Mouse (Mus musculus): Measurements from ENCODE around the gene Gm45194. TPM values are rescaled to one million over a fixed set of nuclear protein-coding genes. Genes with fewer than 3 reads are reported as not detected.

The Gm45194 gene
- polyA plus RNA-seq (2015; fragmentation: Nextera tagmentation; extraction: Ambion mirVana) = 0.13 TPM in 1 of 2 replicates, not detected in the other

- H3K4me2 ChIP-seq (ENCODE audit: low read length) = no peak within 1 kb of the TSS
- H3K9me3 ChIP-seq (ENCODE audit: control insufficient read depth, low read length) = no peaks in the 10 kb centered on the region
- WGBS = 40% methylated on average over 2 of the region's 2 CpGs
- H3K9ac ChIP-seq (replicated peaks; ENCODE audit: low read depth, low read length) = no peak within 1 kb of the TSS
- no peak within 1 kb of the TSS for H3K4me3 ChIP-seq (replicated peaks; ENCODE audit: low read length)
- H3K27me3 ChIP-seq (replicated peaks; ENCODE audit: control insufficient read depth, insufficient read depth, low read length) = 0 out of 2 replicates have a peak, but pooled peaks cover 6% of the 10 kb centered on the region
- 0 out of 2 replicates have a peak, but pooled peaks cover 3% of the 10 kb centered on the region for H3K4me1 ChIP-seq (replicated peaks; ENCODE audit: control insufficient read depth, insufficient read depth, low read length)
- ATAC-seq = no peak
- no peak within 1 kb of the TSS for H3K27ac ChIP-seq (ENCODE audit: low read length)
- H3K36me3 ChIP-seq (ENCODE audit: control insufficient read depth, insufficient read depth) = no peaks in the 10 kb centered on the region
Observed at GRCm38 (mm10) chrX:111891089-111891488, at the start of gene Gm45194. TSS of gene Gm45194 (plus strand) at chrX:111891389.

- H3K27me3 ChIP-seq (replicated peaks; ENCODE audit: control insufficient read depth, insufficient read depth, low read length) = no peaks in the 10 kb centered on the region
Observed at GRCm38 (mm10) chrX:111855878-111856277, 35.3 kb upstream of the Gm45194 start.

GRCm38 (mm10) chrX:111881251-111881650 lies 9.9 kb upstream of the Gm45194 start:
- Histone ChIP-seq H3K27me3 (replicated peaks; ENCODE audit: control insufficient read depth, insufficient read depth, low read length) (no peaks in the 10 kb centered on the region), H3K36me3 (ENCODE audit: control insufficient read depth, insufficient read depth) (no peaks in the 10 kb centered on the region), H3K27ac (ENCODE audit: low read length) (no peak overlapping the region), H3K9ac (replicated peaks; ENCODE audit: low read depth, low read length) (no peak overlapping the region), H3K4me2 (ENCODE audit: low read length) (no peak overlapping the region), H3K9me3 (ENCODE audit: control insufficient read depth, low read length) (no peaks in the 10 kb centered on the region), H3K4me3 (replicated peaks; ENCODE audit: low read length) (no peak overlapping the region), H3K4me1 (replicated peaks; ENCODE audit: control insufficient read depth, insufficient read depth, low read length) (no peaks in the 10 kb centered on the region)
- WGBS = 62% methylated on average over 5 of the region's 5 CpGs
- no peak for ATAC-seq

More at GRCm38 (mm10) chrX:111855878-111856277, 35.3 kb upstream of the Gm45194 start:
- H3K9ac ChIP-seq (replicated peaks; ENCODE audit: low read depth, low read length) = no peak overlapping the region
- H3K9me3 ChIP-seq (ENCODE audit: control insufficient read depth, low read length) = no peaks in the 10 kb centered on the region
- no peak for ATAC-seq
- H3K36me3 ChIP-seq (ENCODE audit: control insufficient read depth, insufficient read depth) = no peaks in the 10 kb centered on the region
- WGBS = 31% methylated on average over 3 of the region's 3 CpGs
- H3K27ac ChIP-seq (ENCODE audit: low read length) = no peak overlapping the region
- no peak overlapping the region for H3K4me2 ChIP-seq (ENCODE audit: low read length)
- no peaks in the 10 kb centered on the region for H3K4me1 ChIP-seq (replicated peaks; ENCODE audit: control insufficient read depth, insufficient read depth, low read length)
- H3K4me3 ChIP-seq (replicated peaks; ENCODE audit: low read length) = no peak overlapping the region

DNA sequence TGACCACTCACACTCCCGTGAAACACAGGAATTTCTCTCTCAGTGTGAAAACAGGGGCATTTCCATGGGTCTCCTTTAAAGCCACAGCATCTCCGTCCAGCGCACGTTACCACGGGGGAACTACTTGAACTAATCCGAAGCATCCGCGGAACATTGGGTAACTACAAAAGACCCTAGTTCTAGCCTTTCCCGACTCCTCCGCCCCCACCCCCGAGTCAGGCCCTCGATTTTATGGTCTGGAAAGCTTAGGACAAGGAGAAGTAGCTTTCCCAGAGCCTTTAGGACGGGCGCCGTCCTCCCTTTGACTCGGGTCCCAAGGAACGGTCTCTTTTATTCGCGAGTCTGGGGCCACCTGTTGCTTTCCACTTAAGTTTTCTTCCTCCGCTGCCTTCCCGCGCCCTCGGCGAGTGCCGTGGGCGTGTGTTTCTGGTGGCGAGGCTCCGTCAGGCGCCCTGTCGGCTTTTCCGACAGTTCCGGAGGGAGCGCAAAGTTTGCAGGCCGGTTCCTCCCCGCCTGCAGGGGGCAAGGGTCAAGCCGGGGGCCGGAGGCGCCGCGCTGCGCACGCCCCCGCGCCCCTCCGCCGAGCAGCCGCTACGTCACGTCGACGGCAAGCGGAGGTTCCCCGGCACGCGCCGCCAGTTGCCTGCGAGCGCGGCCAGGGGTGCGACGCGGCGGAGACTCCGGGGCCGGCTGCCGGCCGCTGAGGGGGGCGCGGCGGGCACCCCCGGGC lies 3.3 kb downstream of the Gm45194 start:
- no peaks in the 10 kb centered on the region for H3K9me3 ChIP-seq (ENCODE audit: control insufficient read depth, low read length)
- 0 out of 2 replicates have a peak overlapping the region, but pooled peaks have one; percentile 25 for H3K9ac ChIP-seq (replicated peaks; ENCODE audit: low read depth, low read length)
- H3K36me3 ChIP-seq (ENCODE audit: control insufficient read depth, insufficient read depth) = no peaks in the 10 kb centered on the region
- peak overlapping the region; percentile 69 for H3K4me2 ChIP-seq (ENCODE audit: low read length)
- H3K4me1 ChIP-seq (replicated peaks; ENCODE audit: control insufficient read depth, insufficient read depth, low read length) = 0 out of 2 replicates have a peak, but pooled peaks cover 3% of the 10 kb centered on the region
- 0 out of 2 replicates have a peak, but pooled peaks cover 6% of the 10 kb centered on the region for H3K27me3 ChIP-seq (replicated peaks; ENCODE audit: control insufficient read depth, insufficient read depth, low read length)
- 28% methylated on average over 42 of the region's 71 CpGs for WGBS
- peak overlapping the region; percentile 51 for H3K4me3 ChIP-seq (replicated peaks; ENCODE audit: low read length)
- ATAC-seq = peak; percentile 59
- no peak overlapping the region for H3K27ac ChIP-seq (ENCODE audit: low read length)

GRCm38 (mm10) chrX:111895084-111895779 lies 4.0 kb downstream of the Gm45194 start:
- peak overlapping the region; percentile 69 for H3K4me2 ChIP-seq (ENCODE audit: low read length)
- H3K4me3 ChIP-seq (replicated peaks; ENCODE audit: low read length) = peak overlapping the region; percentile 51
- 29% methylated on average over 39 of the region's 70 CpGs for WGBS
- no peaks in the 10 kb centered on the region for H3K36me3 ChIP-seq (ENCODE audit: control insufficient read depth, insufficient read depth)
- H3K27ac ChIP-seq (ENCODE audit: low read length) = no peak overlapping the region
- peak; percentile 74 for ATAC-seq
- no peaks in the 10 kb centered on the region for H3K9me3 ChIP-seq (ENCODE audit: control insufficient read depth, low read length)
- 0 out of 2 replicates have a peak, but pooled peaks cover 6% of the 10 kb centered on the region for H3K27me3 ChIP-seq (replicated peaks; ENCODE audit: control insufficient read depth, insufficient read depth, low read length)
- 0 out of 2 replicates have a peak, but pooled peaks cover 3% of the 10 kb centered on the region for H3K4me1 ChIP-seq (replicated peaks; ENCODE audit: control insufficient read depth, insufficient read depth, low read length)
- 0 out of 2 replicates have a peak overlapping the region, but pooled peaks have one; percentile 25 for H3K9ac ChIP-seq (replicated peaks; ENCODE audit: low read depth, low read length)

DNA sequence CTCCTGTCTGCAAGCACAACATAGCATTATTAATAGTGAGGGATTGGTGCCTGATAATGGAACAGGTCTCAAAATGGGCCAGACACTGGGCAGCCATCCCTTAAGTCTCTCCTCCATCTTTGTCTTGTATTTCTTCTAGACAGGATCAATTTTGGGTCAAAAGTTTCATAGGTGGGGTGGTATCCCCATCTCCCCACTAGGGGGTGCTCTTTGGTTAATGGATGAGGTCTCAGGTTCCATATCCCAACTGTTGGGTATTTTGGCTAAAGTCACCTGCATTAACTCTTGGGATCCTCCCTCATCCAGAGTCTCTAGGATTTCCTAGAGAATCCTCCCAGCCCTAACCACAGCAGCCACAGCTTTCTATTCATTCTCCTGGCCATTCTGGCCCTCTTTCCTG lies 26.2 kb downstream of the Gm45194 start:
- no peaks in the 10 kb centered on the region for H3K4me1 ChIP-seq (replicated peaks; ENCODE audit: control insufficient read depth, insufficient read depth, low read length)
- H3K9me3 ChIP-seq (ENCODE audit: control insufficient read depth, low read length) = no peaks in the 10 kb centered on the region
- H3K27ac ChIP-seq (ENCODE audit: low read length) = no peak overlapping the region
- no peak overlapping the region for H3K4me2 ChIP-seq (ENCODE audit: low read length)
- no peak overlapping the region for H3K4me3 ChIP-seq (replicated peaks; ENCODE audit: low read length)
- H3K36me3 ChIP-seq (ENCODE audit: control insufficient read depth, insufficient read depth) = no peaks in the 10 kb centered on the region
- H3K9ac ChIP-seq (replicated peaks; ENCODE audit: low read depth, low read length) = no peak overlapping the region
- no peak for ATAC-seq
- H3K27me3 ChIP-seq (replicated peaks; ENCODE audit: control insufficient read depth, insufficient read depth, low read length) = no peaks in the 10 kb centered on the region

GRCm38 (mm10) chrX:111960909-111961308 lies 69.7 kb downstream of the Gm45194 start:
- 80% methylated on average over 4 of the region's 4 CpGs for WGBS
- H3K4me2 ChIP-seq (ENCODE audit: low read length) = no peak overlapping the region
- H3K9ac ChIP-seq (replicated peaks; ENCODE audit: low read depth, low read length) = no peak overlapping the region
- H3K9me3 ChIP-seq (ENCODE audit: control insufficient read depth, low read length) = no peaks in the 10 kb centered on the region
- H3K27me3 ChIP-seq (replicated peaks; ENCODE audit: control insufficient read depth, insufficient read depth, low read length) = no peaks in the 10 kb centered on the region
- no peaks in the 10 kb centered on the region for H3K4me1 ChIP-seq (replicated peaks; ENCODE audit: control insufficient read depth, insufficient read depth, low read length)
- no peaks in the 10 kb centered on the region for H3K36me3 ChIP-seq (ENCODE audit: control insufficient read depth, insufficient read depth)
- no peak overlapping the region for H3K4me3 ChIP-seq (replicated peaks; ENCODE audit: low read length)
- no peak for ATAC-seq
- no peak overlapping the region for H3K27ac ChIP-seq (ENCODE audit: low read length)

DNA sequence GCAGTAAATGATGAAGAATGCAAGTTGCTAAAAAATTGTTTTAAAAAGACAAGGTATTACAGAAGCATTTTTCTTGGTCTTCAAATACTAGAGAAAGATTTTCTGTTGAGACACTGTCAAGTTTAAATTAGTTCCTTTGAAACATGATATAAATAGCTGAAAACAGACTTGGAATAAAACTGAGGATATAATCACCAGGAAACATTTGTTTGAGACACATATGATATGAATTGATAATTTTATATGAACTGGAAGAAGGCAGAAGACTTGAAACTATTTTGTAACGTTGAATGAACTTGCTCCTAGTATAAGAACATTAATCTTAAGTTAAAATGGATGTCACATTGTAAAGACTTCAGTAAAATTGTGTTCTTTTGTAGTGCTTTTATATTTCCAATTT lies 108.5 kb downstream of the Gm45194 start:
- Histone ChIP-seq H3K36me3 (ENCODE audit: control insufficient read depth, insufficient read depth) (no peaks in the 10 kb centered on the region), H3K4me2 (ENCODE audit: low read length) (no peak overlapping the region), H3K9me3 (ENCODE audit: control insufficient read depth, low read length) (no peaks in the 10 kb centered on the region), H3K9ac (replicated peaks; ENCODE audit: low read depth, low read length) (no peak overlapping the region), H3K27ac (ENCODE audit: low read length) (no peak overlapping the region), H3K27me3 (replicated peaks; ENCODE audit: control insufficient read depth, insufficient read depth, low read length) (no peaks in the 10 kb centered on the region), H3K4me3 (replicated peaks; ENCODE audit: low read length) (no peak overlapping the region), H3K4me1 (replicated peaks; ENCODE audit: control insufficient read depth, insufficient read depth, low read length) (no peaks in the 10 kb centered on the region)
- ATAC-seq = no peak
- WGBS = 48% methylated on average over 1 of the region's 1 CpGs

- H3K4me2 ChIP-seq (ENCODE audit: low read length) = no peak within 1 kb of the TSS
- H3K4me3 ChIP-seq (replicated peaks; ENCODE audit: low read length) = no peak within 1 kb of the TSS
- no peaks in the 10 kb centered on the region for H3K9me3 ChIP-seq (ENCODE audit: control insufficient read depth, low read length)
- H3K9ac ChIP-seq (replicated peaks; ENCODE audit: low read depth, low read length) = no peak within 1 kb of the TSS
- no peak within 1 kb of the TSS for H3K27ac ChIP-seq (ENCODE audit: low read length)
- H3K4me1 ChIP-seq (replicated peaks; ENCODE audit: control insufficient read depth, insufficient read depth, low read length) = no peaks in the 10 kb centered on the region
- H3K36me3 ChIP-seq (ENCODE audit: control insufficient read depth, insufficient read depth) = no peaks in the 10 kb centered on the region
- ATAC-seq = no peak
- H3K27me3 ChIP-seq (replicated peaks; ENCODE audit: control insufficient read depth, insufficient read depth, low read length) = no peaks in the 10 kb centered on the region
Observed at GRCm38 (mm10) chrX:112010707-112011106, 119.5 kb downstream of the Gm45194 start, which contains the start of gene Tex16. TSS of gene Tex16 (plus strand) at chrX:112011007.
